In the genomic region with DNA sequence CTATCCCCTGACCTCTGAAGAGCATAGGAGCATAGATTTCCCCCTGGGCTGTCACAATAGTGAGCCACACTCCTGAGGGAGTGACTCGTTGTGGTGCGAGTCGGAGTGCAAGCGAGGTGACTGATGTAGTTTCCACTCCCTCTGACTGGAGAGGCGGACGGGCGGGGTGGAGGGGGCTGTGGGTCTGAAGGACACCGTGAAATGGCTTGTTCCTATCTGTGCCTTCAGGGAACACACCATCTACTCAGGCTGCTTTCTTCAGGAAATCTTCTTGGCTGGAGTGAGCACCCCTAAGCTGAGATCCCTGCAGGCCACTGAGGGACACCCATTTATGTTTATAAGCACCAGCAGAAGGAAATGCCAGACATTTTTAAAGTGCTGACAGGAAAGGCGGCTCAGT, we compare ENCODE assay signal across 10 mouse cellular contexts. TPM values are rescaled to one million over a fixed set of nuclear protein-coding genes. Genes with fewer than 3 reads are reported as not detected.
DNase-seq lines count a peak whose midpoint lies in the region; ATAC-seq and TF ChIP-seq lines count a peak whose summit lies in the region.
"Had no signal": no experiment of that assay in that cellular context is flagged by ENCODE, and none has a peak within 500 bp of the region (broad histone marks: within the 10 kb centered on the region; RNA-seq: fewer than 3 reads in every experiment).

No protein-coding gene starts in this region.

- WGBS in forebrain, embryonic 16.5 days = 20% methylated on average over 9 of the region's 9 CpGs
- 7% methylated on average over 9 of the region's 9 CpGs for WGBS in limb, embryonic 12.5 days

- H3K4me2 ChIP-seq in forebrain, embryonic 16.5 days (ENCODE audit: low read length) = peak overlapping the region; percentile 75
- peak overlapping the region; percentile 56 for H3K4me2 ChIP-seq in limb, embryonic 12.5 days
- H3K4me2 ChIP-seq: liver, embryonic 15.5 days had no signal

- peak overlapping the region; percentile 80 for H3K9ac ChIP-seq in forebrain, embryonic 16.5 days (replicated peaks; ENCODE audit: low read depth, low read length)
- no peak overlapping the region for H3K9ac ChIP-seq in limb, embryonic 12.5 days (replicated peaks)
- H3K9ac ChIP-seq: liver, embryonic 15.5 days had no signal

- H3K4me3 ChIP-seq in bone marrow macrophage, adult 2 months (ENCODE audit: insufficient read depth, low read length) = no peak overlapping the region
- peak overlapping the region; percentile 79 for H3K4me3 ChIP-seq in forebrain, embryonic 16.5 days (replicated peaks; ENCODE audit: low read length)
- H3K4me3 ChIP-seq in limb, embryonic 12.5 days (replicated peaks) = 0 out of 2 replicates have a peak overlapping the region, but pooled peaks have one; percentile 33
- H3K4me3 ChIP-seq: liver, embryonic 15.5 days had no signal

- DNase-seq in frontal cortex, postnatal 14 days (ENCODE audit: low spot score in 2 of 2) = no peak
- no peak for DNase-seq in ovary, postnatal 36 days (ENCODE audit: low spot score)
- no peak for DNase-seq in layer of hippocampus, adult 8-10 months (ENCODE audit: low spot score in 2 of 2)
- DNase-seq in natural killer cell, adult 2 months (ENCODE audit: low spot score in 2 of 2) = no peak

- ATAC-seq in frontal cortex, adult (ENCODE audit: low TSS enrichment) = peak; percentile 52; the same call in 1 of the 2 replicates
- ATAC-seq in forebrain, embryonic 16.5 days = peak; percentile 32
- ATAC-seq in limb, embryonic 12.5 days (ENCODE audit: insufficient number of reproducible peaks, insufficient read depth, low FRiP score, low TSS enrichment, low read depth) = no peak

- peaks cover 16% of the 10 kb centered on the region for H3K4me1 ChIP-seq in bone marrow macrophage, adult 2 months (ENCODE audit: control insufficient read depth, insufficient read depth, low read length)
- peaks cover 28% of the 10 kb centered on the region for H3K4me1 ChIP-seq in forebrain, embryonic 16.5 days (replicated peaks; ENCODE audit: control insufficient read depth, insufficient read depth, low read length)
- H3K4me1 ChIP-seq in limb, embryonic 12.5 days (replicated peaks) = peaks cover 11% of the 10 kb centered on the region

- H3K27me3 ChIP-seq in forebrain, embryonic 16.5 days (replicated peaks; ENCODE audit: control insufficient read depth, insufficient read depth, low read length) = no peaks in the 10 kb centered on the region
- peaks cover 45% of the 10 kb centered on the region for H3K27me3 ChIP-seq in limb, embryonic 12.5 days

- H3K9me3 ChIP-seq in forebrain, embryonic 16.5 days (ENCODE audit: control insufficient read depth, low read length) = no peaks in the 10 kb centered on the region
- no peaks in the 10 kb centered on the region for H3K9me3 ChIP-seq in limb, embryonic 12.5 days
- H3K9me3 ChIP-seq: liver, embryonic 15.5 days had no signal

- no peaks in the 10 kb centered on the region for H3K36me3 ChIP-seq in forebrain, embryonic 16.5 days (ENCODE audit: control insufficient read depth, insufficient read depth)
- no peaks in the 10 kb centered on the region for H3K36me3 ChIP-seq in limb, embryonic 12.5 days
- H3K36me3 ChIP-seq: liver, embryonic 15.5 days had no signal

- peak overlapping the region; percentile 97 for H3K27ac ChIP-seq in bone marrow macrophage, adult 2 months (ENCODE audit: insufficient read depth, low read depth, low read length)
- H3K27ac ChIP-seq in forebrain, embryonic 16.5 days (ENCODE audit: low read length) = no peak overlapping the region
- no peak overlapping the region for H3K27ac ChIP-seq in limb, embryonic 12.5 days
- H3K27ac ChIP-seq: liver, embryonic 15.5 days had no signal

- no peak for TF ChIP-seq CTCF in bone marrow macrophage, adult 2 months (IDR thresholded peaks at IDR 0.05; ENCODE audit: low read depth, low read length)

- TF ChIP-seq POLR2A in bone marrow macrophage, adult 2 months (IDR thresholded peaks at IDR 0.05; ENCODE audit: borderline replicate concordance, low read depth, low read length) = no peak

RNA-seq across cellular contexts. Expression of gene 4930451I11Rik, which starts 8.7 kb away (rescaled TPM):
- polyA plus RNA-seq in bone marrow macrophage, adult 2 months (2012; ENCODE audit: insufficient read depth, insufficient read length, missing spikeins) = not detected in 2 replicates
- not detected in 2 replicates for polyA plus RNA-seq in forebrain, embryonic 16.5 days (2015; fragmentation: Nextera tagmentation; extraction: Ambion mirVana)
- not detected in 2 replicates for polyA plus RNA-seq in limb, embryonic 12.5 days (2016; fragmentation: Nextera tagmentation; extraction: Ambion mirVana)
- not detected for total RNA-seq in layer of hippocampus, adult 8-10 months (2022)
- total RNA-seq: common myeloid progenitor, adult 5-6 weeks had no signal
- polyA plus RNA-seq: liver, embryonic 15.5 days had no signal

RNA-seq across cellular contexts. Expression of gene Doc2a, which starts 24.5 kb away (rescaled TPM):
- polyA plus RNA-seq in bone marrow macrophage, adult 2 months (2012; ENCODE audit: insufficient read depth, insufficient read length, missing spikeins) = not detected in 2 replicates
- 10.8 and 14.3 TPM in 2 replicates for polyA plus RNA-seq in forebrain, embryonic 16.5 days (2015; fragmentation: Nextera tagmentation; extraction: Ambion mirVana)
- 1.5 and 2.3 TPM in 2 replicates for polyA plus RNA-seq in limb, embryonic 12.5 days (2016; fragmentation: Nextera tagmentation; extraction: Ambion mirVana)
- total RNA-seq in layer of hippocampus, adult 8-10 months (2022) = 10 to 100 TPM; 17.6 to 20.0 (median 18.7) TPM
- total RNA-seq: common myeloid progenitor, adult 5-6 weeks had no signal
- polyA plus RNA-seq: liver, embryonic 15.5 days had no signal

RNA-seq across cellular contexts. Expression of gene Fam57b, which starts 25.3 kb away (rescaled TPM):
- 0.74 and 0.85 TPM in 2 replicates for polyA plus RNA-seq in bone marrow macrophage, adult 2 months (2012; ENCODE audit: insufficient read depth, insufficient read length, missing spikeins)
- polyA plus RNA-seq in forebrain, embryonic 16.5 days (2015; fragmentation: Nextera tagmentation; extraction: Ambion mirVana) = 32.8 and 40.4 TPM in 2 replicates
- polyA plus RNA-seq in limb, embryonic 12.5 days (2016; fragmentation: Nextera tagmentation; extraction: Ambion mirVana) = 0.19 and 0.33 TPM in 2 replicates
- total RNA-seq in layer of hippocampus, adult 8-10 months (2022) = 10 to 100 TPM; 57.3 to 67.6 (median 62.6) TPM
- total RNA-seq: common myeloid progenitor, adult 5-6 weeks had no signal
- polyA plus RNA-seq: liver, embryonic 15.5 days had no signal

RNA-seq across cellular contexts. Expression of gene Ppp4c, which starts 30.4 kb away (rescaled TPM):
- 153 and 164 TPM in 2 replicates for polyA plus RNA-seq in bone marrow macrophage, adult 2 months (2012; ENCODE audit: insufficient read depth, insufficient read length, missing spikeins)
- 196 and 202 TPM in 2 replicates for polyA plus RNA-seq in forebrain, embryonic 16.5 days (2015; fragmentation: Nextera tagmentation; extraction: Ambion mirVana)
- 378 and 401 TPM in 2 replicates for polyA plus RNA-seq in limb, embryonic 12.5 days (2016; fragmentation: Nextera tagmentation; extraction: Ambion mirVana)
- 10 to 100 TPM; 49.5 to 55.7 (median 51.9) TPM for total RNA-seq in layer of hippocampus, adult 8-10 months (2022)

RNA-seq across cellular contexts. Expression of gene Hirip3, which starts 39.0 kb away (rescaled TPM):
- 32.0 and 33.5 TPM in 2 replicates for polyA plus RNA-seq in bone marrow macrophage, adult 2 months (2012; ENCODE audit: insufficient read depth, insufficient read length, missing spikeins)
- polyA plus RNA-seq in forebrain, embryonic 16.5 days (2015; fragmentation: Nextera tagmentation; extraction: Ambion mirVana) = 25.6 and 28.1 TPM in 2 replicates
- polyA plus RNA-seq in limb, embryonic 12.5 days (2016; fragmentation: Nextera tagmentation; extraction: Ambion mirVana) = 46.1 and 50.7 TPM in 2 replicates
- 10 to 100 TPM; 25.6 to 44.7 (median 36.2) TPM for total RNA-seq in layer of hippocampus, adult 8-10 months (2022)

Comparison
In these comparisons a context has a peak if more than half of its experiments do, and no peak if none do; other contexts are left out.
1. RNA of gene Fam57b, which starts 25.3 kb away (polyA plus RNA-seq): 32.8 to 40.4 TPM in forebrain, embryonic 16.5 days; 0.74 to 0.85 TPM in bone marrow macrophage, adult 2 months and 0.19 to 0.33 TPM in limb, embryonic 12.5 days; every median in the first group is over 10 times any median in the second.